Mouse (Mus musculus) bone marrow macrophage, adult 2 months (primary cell): ENCODE measurements around the gene Fzd4.

ENCODE experiments used
- CTCF ChIP-seq: IDR thresholded peaks from 2 replicates; pipeline ENCODE4 v1.5.1; 2012; ENCODE audit warnings: low read depth, mild to moderate bottlenecking, low read length, moderate library complexity
- POLR2A ChIP-seq: IDR thresholded peaks from 2 replicates; pipeline ENCODE4 v1.6.1; 2012; ENCODE audit warnings: mild to moderate bottlenecking, low read depth, low read length, borderline replicate concordance

- TF ChIP-seq POLR2A (no peak), CTCF (peak; percentile 47; the same call in 1 of the 2 replicates)
These were observed 33.2 kb upstream of the Fzd4 start for GRCm38 (mm10) chr7:89370917-89371316.
